Mouse (Mus musculus): ENCODE results near the gene Zswim3. TPM values are rescaled to one million over a fixed set of nuclear protein-coding genes. Genes with fewer than 3 reads are reported as not detected.
A peak's percentile ranks its signal among the peaks of the same experiment; 100 is the strongest.
"Not testable (repeated sequence)": the region's sequence is repeated elsewhere in the genome, so short reads cannot be mapped to it uniquely, and the experiment has no call there.

Zswim3 gene
- polyA plus RNA-seq, 1 experiment from 2014 or later: 16.7 TPM

DNA sequence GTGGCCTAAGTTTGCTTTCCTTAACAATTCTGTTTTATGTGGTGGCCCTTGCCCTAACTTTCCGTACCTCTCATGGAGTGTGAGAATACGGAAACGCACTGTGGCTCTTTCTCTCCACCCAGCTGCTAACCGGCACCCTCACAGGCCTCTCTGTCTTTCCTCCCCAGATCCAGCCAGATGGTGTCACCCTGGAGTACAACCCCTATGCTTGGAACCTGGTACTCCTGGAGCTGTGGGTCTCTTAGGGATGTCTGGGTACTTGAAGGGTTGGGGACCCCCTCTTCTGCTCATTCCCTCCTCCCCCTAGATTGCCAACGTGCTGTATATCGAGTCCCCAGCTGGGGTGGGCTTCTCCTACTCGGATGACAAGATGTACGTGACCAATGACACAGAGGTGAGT lies 29.6 kb downstream of the Zswim3 start:
- ATAC-seq (ENCODE audit: low read depth): no peak
- Histone ChIP-seq H3K27ac (replicated peaks) (no peak overlapping the region), H3K36me3 (peaks cover 27% of the 10 kb centered on the region), H3K4me1 (replicated peaks) (peaks cover 25% of the 10 kb centered on the region), H3K9me3 (no peaks in the 10 kb centered on the region), H3K4me2 (peak overlapping the region; percentile 87), H3K4me3 (peak overlapping the region; percentile 59), H3K27me3 (no peaks in the 10 kb centered on the region), H3K9ac (peak overlapping the region; percentile 76)
- 45% methylated on average over 8 of the region's 8 CpGs for WGBS

GRCm38 (mm10) chr2:164835164-164835563 lies 30.3 kb downstream of the Zswim3 start:
- Histone ChIP-seq H3K4me3 (peak overlapping the region; percentile 59; the same call in 1 of the 2 replicates), H3K27ac (replicated peaks) (no peak overlapping the region), H3K9me3 (no peaks in the 10 kb centered on the region), H3K27me3 (no peaks in the 10 kb centered on the region), H3K36me3 (peaks cover 33% of the 10 kb centered on the region), H3K4me1 (replicated peaks) (peaks cover 25% of the 10 kb centered on the region), H3K4me2 (peak overlapping the region; percentile 87), H3K9ac (no peak overlapping the region)
- WGBS: 98% methylated on average over 4 of the region's 4 CpGs
- no peak for ATAC-seq (ENCODE audit: low read depth)

- Histone ChIP-seq H3K27ac (replicated peaks) (no peak overlapping the region), H3K4me1 (replicated peaks) (no peaks in the 10 kb centered on the region), H3K4me2 (no peak overlapping the region), H3K36me3 (no peaks in the 10 kb centered on the region), H3K27me3 (no peaks in the 10 kb centered on the region), H3K4me3 (no peak overlapping the region), H3K9ac (no peak overlapping the region), H3K9me3 (no peaks in the 10 kb centered on the region)
- ATAC-seq (ENCODE audit: low read depth): no peak
- WGBS: 59% methylated on average over 3 of the region's 3 CpGs
These were observed 40.9 kb downstream of the Zswim3 start for GRCm38 (mm10) chr2:164845782-164846181.

DNA sequence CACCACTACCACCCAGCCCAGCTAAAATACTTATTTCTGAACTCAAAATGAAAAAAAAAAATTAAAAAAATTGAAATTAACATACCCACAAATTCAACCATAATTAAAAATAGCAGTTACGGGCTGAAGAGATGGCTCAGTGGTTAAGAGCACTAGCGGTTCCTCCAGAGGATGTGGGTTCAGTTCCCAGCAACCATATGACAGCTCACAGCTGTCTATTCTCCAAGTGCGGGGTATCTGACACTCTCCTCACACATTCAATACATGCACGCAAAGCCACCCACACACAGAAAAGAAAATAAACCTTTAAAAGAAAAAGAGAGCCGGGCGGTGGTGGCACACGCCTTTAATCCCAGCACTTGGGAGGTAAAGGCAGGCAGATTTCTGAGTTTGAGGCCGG lies 45.2 kb downstream of the Zswim3 start:
- Histone ChIP-seq H3K4me2 (no peak overlapping the region), H3K9ac (no peak overlapping the region), H3K9me3 (no peaks in the 10 kb centered on the region), H3K4me3 (no peak overlapping the region), H3K27ac (replicated peaks) (no peak overlapping the region), H3K4me1 (replicated peaks) (no peaks in the 10 kb centered on the region), H3K27me3 (peaks cover 5% of the 10 kb centered on the region; the same call in 1 of the 2 replicates), H3K36me3 (no peaks in the 10 kb centered on the region)
- 89% methylated on average over 8 of the region's 8 CpGs for WGBS
- ATAC-seq (ENCODE audit: low read depth): no peak

- not testable (repeated sequence) for ATAC-seq (ENCODE audit: low read depth); H3K36me3 ChIP-seq; H3K9ac ChIP-seq; H3K9me3 ChIP-seq; H3K27ac ChIP-seq (replicated peaks)
- peaks cover 27% of the 10 kb centered on the region for H3K4me1 ChIP-seq (replicated peaks)
- peaks cover 51% of the 10 kb centered on the region for H3K27me3 ChIP-seq
- peak overlapping the region; percentile 85 for H3K4me2 ChIP-seq
- 82% methylated on average over 5 of the region's 5 CpGs for WGBS
- peak overlapping the region; percentile 45 for H3K4me3 ChIP-seq
These were observed 50.7 kb downstream of the Zswim3 start for GRCm38 (mm10) chr2:164855572-164855971.

- peak overlapping the region; percentile 64 for H3K9ac ChIP-seq
- peaks cover 51% of the 10 kb centered on the region for H3K27me3 ChIP-seq
- peaks cover 27% of the 10 kb centered on the region for H3K4me1 ChIP-seq (replicated peaks)
- H3K4me2 ChIP-seq: peak overlapping the region; percentile 85
- H3K4me3 ChIP-seq: peak overlapping the region; percentile 45
- peak overlapping the region; percentile 53; the same call in 1 of the 2 replicates for H3K27ac ChIP-seq (replicated peaks)
- H3K9me3 ChIP-seq: no peaks in the 10 kb centered on the region
- 1% methylated on average over 42 of the region's 42 CpGs for WGBS
- ATAC-seq (ENCODE audit: low read depth): peak; percentile 37; the same call in 1 of the 2 replicates
- H3K36me3 ChIP-seq: no peaks in the 10 kb centered on the region
These were observed 51.6 kb downstream of the Zswim3 start for GRCm38 (mm10) chr2:164856309-164857100.

- H3K27me3 ChIP-seq: peaks cover 51% of the 10 kb centered on the region
- peaks cover 35% of the 10 kb centered on the region for H3K4me1 ChIP-seq (replicated peaks)
- peak within 1 kb of the TSS; percentile 45 for H3K4me3 ChIP-seq
- H3K36me3 ChIP-seq: no peaks in the 10 kb centered on the region
- H3K9me3 ChIP-seq: no peaks in the 10 kb centered on the region
- peak within 1 kb of the TSS; percentile 85 for H3K4me2 ChIP-seq
- ATAC-seq (ENCODE audit: low read depth): peak; percentile 82
- H3K9ac ChIP-seq: peak within 1 kb of the TSS; percentile 64
- WGBS: under 1% methylated on average over 47 of the region's 47 CpGs
- H3K27ac ChIP-seq (replicated peaks): peak within 1 kb of the TSS; percentile 53
These were observed 52.4 kb downstream of the Zswim3 start, which contains the start of gene Pltp for GRCm38 (mm10) chr2:164857101-164857821. Gene Pltp (minus strand): TSS chr2:164857711.

DNA sequence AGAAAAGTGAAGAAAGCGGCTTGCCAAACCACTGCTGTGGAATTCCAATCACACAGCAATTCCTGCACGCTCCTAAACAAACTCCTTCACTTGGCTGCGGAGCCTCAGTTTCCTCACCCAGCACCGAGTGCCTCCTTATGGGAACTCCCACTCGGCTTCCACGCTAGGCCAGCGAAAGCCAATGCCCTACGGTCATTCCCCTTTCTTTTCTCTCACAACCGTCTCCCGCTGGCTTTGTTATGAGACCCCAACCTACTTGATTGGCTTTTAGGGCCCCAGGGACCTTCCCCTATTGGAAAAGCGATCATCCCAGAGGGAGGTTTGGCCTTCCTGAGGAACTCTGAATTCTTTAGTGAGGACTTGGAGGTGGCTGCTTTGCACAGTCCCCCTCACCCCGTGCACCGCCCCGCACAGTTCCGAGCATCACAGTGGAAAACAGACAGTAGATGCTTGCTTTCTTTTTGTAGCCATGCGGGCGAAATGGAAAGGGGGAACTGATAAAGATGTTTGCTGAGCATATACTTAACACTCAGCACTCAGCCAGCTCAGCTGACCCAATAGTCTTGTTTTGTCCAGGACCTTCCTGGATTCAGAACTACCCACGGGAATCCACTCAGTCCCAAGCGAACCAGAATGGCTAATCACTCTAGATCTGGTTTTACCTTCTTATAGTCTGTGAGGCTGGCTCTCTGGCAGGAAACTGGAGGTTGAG lies 53.1 kb downstream of the Zswim3 start:
- H3K36me3 ChIP-seq: no peaks in the 10 kb centered on the region
- ATAC-seq (ENCODE audit: low read depth): peak; percentile 32
- peaks cover 51% of the 10 kb centered on the region for H3K27me3 ChIP-seq
- peak overlapping the region; percentile 45 for H3K4me3 ChIP-seq
- H3K9me3 ChIP-seq: no peaks in the 10 kb centered on the region
- WGBS: 3% methylated on average over 19 of the region's 19 CpGs
- H3K4me2 ChIP-seq: peak overlapping the region; percentile 85
- peak overlapping the region; percentile 64 for H3K9ac ChIP-seq
- peak overlapping the region; percentile 49; the same call in 1 of the 2 replicates for H3K27ac ChIP-seq (replicated peaks)
- H3K4me1 ChIP-seq (replicated peaks): peaks cover 37% of the 10 kb centered on the region

- no peak overlapping the region for H3K4me3 ChIP-seq
- no peaks in the 10 kb centered on the region for H3K36me3 ChIP-seq
- WGBS: 51% methylated on average over 2 of the region's 2 CpGs
- no peaks in the 10 kb centered on the region for H3K9me3 ChIP-seq
- H3K27me3 ChIP-seq: peaks cover 51% of the 10 kb centered on the region
- no peak overlapping the region for H3K27ac ChIP-seq (replicated peaks)
- H3K9ac ChIP-seq: no peak overlapping the region
- peaks cover 37% of the 10 kb centered on the region for H3K4me1 ChIP-seq (replicated peaks)
- no peak overlapping the region for H3K4me2 ChIP-seq
- no peak for ATAC-seq (ENCODE audit: low read depth)
These were observed 54.3 kb downstream of the Zswim3 start for GRCm38 (mm10) chr2:164859155-164859554.

DNA sequence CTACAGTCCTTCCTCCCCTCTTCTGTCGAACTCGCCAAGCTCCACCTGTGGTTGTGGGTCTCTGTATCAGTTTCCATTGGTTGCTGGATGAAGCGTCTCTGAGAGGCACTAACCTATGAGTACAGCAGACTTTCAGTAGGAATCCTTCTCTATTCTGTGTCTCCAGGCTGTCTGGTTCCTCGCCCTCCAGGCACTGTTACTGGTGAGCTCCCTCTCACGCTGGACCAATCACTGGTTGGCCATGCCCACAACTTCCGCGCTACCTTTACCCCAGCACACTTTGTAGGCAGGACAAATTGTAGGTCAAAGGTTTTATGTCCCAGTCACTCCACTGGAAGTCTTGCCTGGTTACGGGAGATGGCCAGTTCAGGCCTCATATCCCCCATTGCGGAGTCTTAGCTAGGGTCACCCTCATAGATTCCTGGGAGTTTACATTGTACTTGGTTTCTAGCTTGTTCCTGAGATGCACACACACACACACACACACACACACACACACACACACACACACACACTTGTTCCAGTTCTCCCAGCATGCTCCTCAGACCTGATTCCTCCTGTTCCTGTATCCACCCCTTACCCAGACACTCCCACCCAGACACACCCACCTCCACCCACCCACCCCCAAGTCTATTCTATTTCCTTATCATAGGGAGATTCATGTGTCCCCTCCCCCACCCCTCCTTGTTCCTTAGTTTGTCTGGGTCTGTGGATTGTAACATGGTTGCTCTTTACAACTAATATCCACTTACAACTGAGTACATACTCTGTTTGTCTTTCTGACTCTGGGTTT lies 54.9 kb downstream of the Zswim3 start:
- H3K4me1 ChIP-seq (replicated peaks): peaks cover 37% of the 10 kb centered on the region
- no peak for ATAC-seq (ENCODE audit: low read depth)

GRCm38 (mm10) chr2:164861094-164861493 lies 56.2 kb downstream of the Zswim3 start:
- no peaks in the 10 kb centered on the region for H3K9me3 ChIP-seq
- H3K4me3 ChIP-seq: no peak overlapping the region
- H3K4me1 ChIP-seq (replicated peaks): peaks cover 37% of the 10 kb centered on the region
- H3K27me3 ChIP-seq: peaks cover 35% of the 10 kb centered on the region
- no peaks in the 10 kb centered on the region for H3K36me3 ChIP-seq
- peak overlapping the region; percentile 18; the same call in 1 of the 2 replicates for H3K27ac ChIP-seq (replicated peaks)
- 74% methylated on average over 4 of the region's 4 CpGs for WGBS
- no peak overlapping the region for H3K9ac ChIP-seq
- H3K4me2 ChIP-seq: no peak overlapping the region
- no peak for ATAC-seq (ENCODE audit: low read depth)

More for the DNA sequence above, 54.9 kb downstream of the Zswim3 start:
- H3K9me3 ChIP-seq: no peaks in the 10 kb centered on the region
- H3K36me3 ChIP-seq: no peaks in the 10 kb centered on the region
- H3K4me2 ChIP-seq: no peak overlapping the region
- H3K4me3 ChIP-seq: no peak overlapping the region
- H3K27me3 ChIP-seq: peaks cover 48% of the 10 kb centered on the region
- no peak overlapping the region for H3K9ac ChIP-seq
- WGBS: 64% methylated on average over 9 of the region's 9 CpGs
- H3K27ac ChIP-seq (replicated peaks): no peak overlapping the region

All from neural tube, embryonic 13.5 days (tissue).